Mouse (Mus musculus): ENCODE data around the gene Pde4c. TPM values are rescaled to one million over a fixed set of nuclear protein-coding genes. Genes with fewer than 3 reads are reported as not detected.

The Pde4c gene
- total and polyA plus RNA-seq, 3 experiments, result 0.65 to 3.0 TPM; not detected in 1

- TF ChIP-seq MAX (IDR thresholded peaks at IDR 0.05; ENCODE audit: low read length), result no peak
- TF ChIP-seq ZMIZ1 (IDR thresholded peaks at IDR 0.05; ENCODE audit: low read depth, low read length), result peak; percentile 69
- TF ChIP-seq ZNF384 (IDR thresholded peaks at IDR 0.05; ENCODE audit: low read depth, low read length), result no peak
- TF ChIP-seq ETS1 (IDR thresholded peaks at IDR 0.05; ENCODE audit: low read depth, low read length), result no peak
Measured at GRCm38 (mm10) chr8:70754043-70754870, 30.7 kb downstream of the Pde4c start, which contains the start of gene Rab3a (continued).

DNA sequence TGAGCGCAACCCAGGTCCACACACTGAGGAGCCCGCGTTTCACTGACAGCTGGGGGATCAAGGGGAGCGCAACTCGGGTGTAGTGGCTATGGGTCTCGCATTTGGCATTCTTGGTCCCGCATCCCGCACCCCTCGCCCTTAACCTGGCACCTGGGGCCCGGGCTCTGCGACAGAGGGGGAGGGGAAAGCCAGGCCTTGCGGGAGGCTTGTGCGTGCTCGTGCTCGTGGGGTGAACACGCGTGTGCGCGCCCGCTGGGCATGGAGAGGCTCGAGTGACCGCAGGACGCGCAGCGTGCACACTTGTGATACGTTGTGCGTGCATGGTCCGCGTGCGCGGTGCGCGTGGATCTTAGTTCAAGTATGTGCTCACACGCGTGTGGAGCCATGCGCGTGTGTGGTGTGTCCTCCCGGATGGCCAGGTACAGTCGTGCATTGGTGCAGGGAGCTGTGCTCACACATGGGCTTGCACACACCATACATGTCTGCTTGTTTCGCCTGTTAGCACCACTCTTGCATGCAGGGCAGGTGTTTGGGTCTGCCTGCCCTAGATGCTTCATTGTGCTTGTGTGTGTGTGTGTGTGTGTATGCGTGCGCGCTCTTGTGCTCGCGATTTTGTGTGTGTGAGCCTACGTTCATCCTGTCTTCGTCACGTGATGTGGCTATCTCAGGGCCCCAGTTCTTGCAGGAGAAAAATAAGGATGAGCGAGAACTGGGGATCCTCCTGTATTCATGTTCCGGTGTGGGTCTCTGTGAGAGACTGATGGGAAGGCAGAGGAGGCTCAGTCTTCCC, 31.5 kb downstream of the Pde4c start:
- Histone ChIP-seq H3K4me1 (ENCODE audit: control insufficient read depth in 1 of 2, insufficient read depth in 2 of 2, low read length in 2 of 2) (peaks cover 3 to 26% of the 10 kb centered on the region in 2 experiments; a peak in 3 of 4 replicates), H3K4me3 (ENCODE audit: control insufficient read depth in 1 of 2, insufficient read depth in 1 of 2, low read depth in 2 of 2, low read length in 2 of 2) (peak overlapping the region; percentile 61 to 76), H3K9me3 (replicated peaks; ENCODE audit: insufficient read depth, low read length) (no peaks in the 10 kb centered on the region), H3K79me2 (ENCODE audit: control insufficient read depth, insufficient read depth, low read length, poor library complexity) (peaks cover 6% of the 10 kb centered on the region), H3K27me3 (ENCODE audit: control insufficient read depth in 1 of 2, insufficient read depth in 2 of 2, low read length in 2 of 2) (no peaks in the 10 kb centered on the region), H3K36me3 (ENCODE audit: control insufficient read depth in 1 of 2, insufficient read depth in 2 of 2, low read length in 2 of 2) (peaks cover 0 to 15% of the 10 kb centered on the region in 2 experiments; a peak in 2 of 4 replicates), H3K27ac (ENCODE audit: control insufficient read depth, low read depth, low read length) (no peak overlapping the region), H3K9ac (ENCODE audit: control insufficient read depth, low read depth, low read length, poor library complexity, severe bottlenecking) (peak overlapping the region; percentile 62)
- TF ChIP-seq BHLHE40 (IDR thresholded peaks at IDR 0.05; ENCODE audit: borderline replicate concordance, low read depth, low read length), result no peak
- peak; percentile 82 for TF ChIP-seq USF1 (IDR thresholded peaks at IDR 0.05; ENCODE audit: low read depth, low read length)
- TF ChIP-seq JUND (IDR thresholded peaks at IDR 0.05; ENCODE audit: low read depth, low read length), result no peak
- TF ChIP-seq MAX (IDR thresholded peaks at IDR 0.05; ENCODE audit: low read length), result peak; percentile 24; the same call in 1 of the 2 replicates
- 0 out of 2 replicates have a peak, but pooled peaks have one; percentile 35 for TF ChIP-seq MYC (IDR thresholded peaks at IDR 0.05; ENCODE audit: low read depth, low read length)
- peak; percentile 23; the same call in 1 of the 2 replicates for TF ChIP-seq MXI1 (IDR thresholded peaks at IDR 0.05; ENCODE audit: low read depth, low read length)
- TF ChIP-seq POLR2A (IDR thresholded peaks at IDR 0.05; ENCODE audit: control insufficient read depth in 1 of 2, insufficient read depth in 1 of 2, low read depth in 1 of 2, low read length in 2 of 2, poor library complexity in 1 of 2), result 0 out of 4 replicates have a peak, but pooled peaks of 1 of the 2 experiments have one; percentile 14
- no peak for TF ChIP-seq SMC3 (IDR thresholded peaks at IDR 0.05; ENCODE audit: low read depth, low read length)
- TF ChIP-seq TAL1 (IDR thresholded peaks at IDR 0.05; ENCODE audit: low read length), result no peak
- peak; percentile 60 for DNase-seq (ENCODE audit: low read depth, low spot score)

- DNase-seq (ENCODE audit: low read depth, low spot score), result no peak
- Histone ChIP-seq H3K9ac (ENCODE audit: control insufficient read depth, low read depth, low read length, poor library complexity, severe bottlenecking) (no peak overlapping the region), H3K79me2 (ENCODE audit: control insufficient read depth, insufficient read depth, low read length, poor library complexity) (peaks cover 11% of the 10 kb centered on the region), H3K27ac (ENCODE audit: control insufficient read depth, low read depth, low read length) (no peak overlapping the region), H3K4me1 (ENCODE audit: control insufficient read depth in 1 of 2, insufficient read depth in 2 of 2, low read length in 2 of 2) (peaks cover 3 to 26% of the 10 kb centered on the region in 2 experiments; a peak in 3 of 4 replicates), H3K27me3 (ENCODE audit: control insufficient read depth in 1 of 2, insufficient read depth in 2 of 2, low read length in 2 of 2) (no peaks in the 10 kb centered on the region), H3K9me3 (replicated peaks; ENCODE audit: insufficient read depth, low read length) (no peaks in the 10 kb centered on the region), H3K4me3 (ENCODE audit: control insufficient read depth in 1 of 2, insufficient read depth in 1 of 2, low read depth in 2 of 2, low read length in 2 of 2) (no peak overlapping the region), H3K36me3 (ENCODE audit: control insufficient read depth in 1 of 2, insufficient read depth in 2 of 2, low read length in 2 of 2) (peaks cover 0 to 15% of the 10 kb centered on the region in 2 experiments; a peak in 2 of 4 replicates)
- TF ChIP-seq UBTF (IDR thresholded peaks at IDR 0.05; ENCODE audit: borderline replicate concordance, insufficient read depth, low read depth, low read length) (no peak), HCFC1 (IDR thresholded peaks at IDR 0.05; ENCODE audit: low read depth, low read length) (no peak)
Measured at GRCm38 (mm10) chr8:70755661-70756475, 32.3 kb downstream of the Pde4c start.
